Mouse (Mus musculus) embryonic fibroblast, embryonic 13.5 days (primary cell): Measurements from ENCODE around the gene Maml2. TPM values are rescaled to one million over a fixed set of nuclear protein-coding genes. Genes with fewer than 3 reads are reported as not detected.

Experiments
- H3K27ac ChIP-seq: 2 replicates; pipeline ENCODE4 v1.5.1; 2012; ENCODE audit warnings: low read length, control low read depth, inconsistent platforms; ENCODE audit not compliant: insufficient read depth
- H3K4me1 ChIP-seq: 2 replicates; pipeline ENCODE4 v1.6.1; 2011; ENCODE audit warnings: low read length; ENCODE audit not compliant: control insufficient read depth, insufficient read depth
- H3K4me3 ChIP-seq: 2 replicates; pipeline ENCODE4 v1.5.1; 2011; ENCODE audit warnings: mild to moderate bottlenecking, control low read depth, low read length; ENCODE audit not compliant: insufficient read depth
- CTCF ChIP-seq: IDR thresholded peaks from 2 replicates; pipeline ENCODE4 v1.5.1; 2011; ENCODE audit warnings: mild to moderate bottlenecking, control low read depth, low read length, moderate library complexity, borderline replicate concordance; ENCODE audit not compliant: insufficient read depth
- POLR2A ChIP-seq: IDR thresholded peaks from 2 replicates; pipeline ENCODE4 v1.6.1; 2011; ENCODE audit warnings: low read depth, mild to moderate bottlenecking, control low read depth, low read length, moderate library complexity
- polyA plus RNA-seq: library from polyadenylated mRNA; stranded (reverse); fragments of >200 nt; gene quantifications from 2 replicates; pipeline ENCODE4 v1.2.4, GENCODE M21; 2011; ENCODE audit warnings: low read depth; ENCODE audit not compliant: missing spikeins, insufficient read length

The Maml2 gene
- polyA plus RNA-seq, 1 experiment = 27.9 TPM

GRCm38 (mm10) chr9:13460926-13461325 is 163.2 kb downstream of the Maml2 start:
- peaks cover 24% of the 10 kb centered on the region for H3K4me1 ChIP-seq
- H3K27ac ChIP-seq = peak overlapping the region; percentile 50
- TF ChIP-seq POLR2A (no peak), CTCF (no peak)
- no peak overlapping the region for H3K4me3 ChIP-seq

GRCm38 (mm10) chr9:13465358-13466020 is 167.7 kb downstream of the Maml2 start:
- TF ChIP-seq CTCF = no peak
- TF ChIP-seq POLR2A = no peak
- H3K27ac ChIP-seq = no peak overlapping the region

GRCm38 (mm10) chr9:13466351-13466750 is 168.6 kb downstream of the Maml2 start:
- no peak overlapping the region for H3K4me3 ChIP-seq
- H3K4me1 ChIP-seq = peaks cover 9% of the 10 kb centered on the region
- TF ChIP-seq POLR2A (no peak), CTCF (no peak)
- H3K27ac ChIP-seq = no peak overlapping the region

More at GRCm38 (mm10) chr9:13465358-13466020, 167.7 kb downstream of the Maml2 start:
- H3K4me1 ChIP-seq = peaks cover 15% of the 10 kb centered on the region
- H3K4me3 ChIP-seq = no peak overlapping the region

- H3K4me3 ChIP-seq = no peak overlapping the region
- H3K27ac ChIP-seq = no peak overlapping the region
- peaks cover 9% of the 10 kb centered on the region for H3K4me1 ChIP-seq
- TF ChIP-seq CTCF (no peak), POLR2A (no peak)
Measured at GRCm38 (mm10) chr9:13466816-13467215, 169.1 kb downstream of the Maml2 start.

- Histone ChIP-seq H3K4me1 (peaks cover 9% of the 10 kb centered on the region), H3K4me3 (no peak overlapping the region), H3K27ac (no peak overlapping the region)
- TF ChIP-seq CTCF (no peak), POLR2A (no peak)
Measured at GRCm38 (mm10) chr9:13467745-13468144, 170.0 kb downstream of the Maml2 start.

GRCm38 (mm10) chr9:13468778-13469177 is 171.0 kb downstream of the Maml2 start:
- Histone ChIP-seq H3K27ac (no peak overlapping the region), H3K4me1 (peaks cover 9% of the 10 kb centered on the region), H3K4me3 (no peak overlapping the region)
- TF ChIP-seq CTCF (no peak), POLR2A (no peak)

- H3K4me3 ChIP-seq = no peak overlapping the region
- no peak for TF ChIP-seq CTCF
- TF ChIP-seq POLR2A = no peak
- no peak overlapping the region for H3K27ac ChIP-seq
- peaks cover 9% of the 10 kb centered on the region for H3K4me1 ChIP-seq
Measured at GRCm38 (mm10) chr9:13470013-13470412, 172.3 kb downstream of the Maml2 start.

- Histone ChIP-seq H3K4me1 (no peaks in the 10 kb centered on the region), H3K4me3 (no peak overlapping the region), H3K27ac (no peak overlapping the region)
- TF ChIP-seq CTCF = no peak
- no peak for TF ChIP-seq POLR2A
Measured at GRCm38 (mm10) chr9:13474951-13475350, 177.2 kb downstream of the Maml2 start.

- H3K4me3 ChIP-seq = no peak overlapping the region
- TF ChIP-seq POLR2A (no peak), CTCF (no peak)
- peaks cover 7% of the 10 kb centered on the region for H3K4me1 ChIP-seq
- H3K27ac ChIP-seq = no peak overlapping the region
Measured at GRCm38 (mm10) chr9:13479275-13479674, 181.5 kb downstream of the Maml2 start.

- no peak overlapping the region for H3K4me3 ChIP-seq
- TF ChIP-seq POLR2A = no peak
- no peak for TF ChIP-seq CTCF
- peaks cover 10% of the 10 kb centered on the region for H3K4me1 ChIP-seq
- H3K27ac ChIP-seq = peak overlapping the region; percentile 56
Measured at GRCm38 (mm10) chr9:13483199-13484068, 185.7 kb downstream of the Maml2 start.
